8 mouse cellular contexts compared by ENCODE assay signal in genomic region chr14:21822795-21823374, GRCm38 (mm10). TPM values are rescaled to one million over a fixed set of nuclear protein-coding genes. Genes with fewer than 3 reads are reported as not detected.
A peak's percentile ranks its signal among the peaks of the same experiment; 100 is the strongest.
DNase-seq lines count a peak whose midpoint lies in the region; TF ChIP-seq lines count a peak whose summit lies in the region.

No protein-coding gene starts in this region.

- H3K4me3 ChIP-seq in hindbrain, embryonic 10.5 days = no peak overlapping the region

- WGBS in hindbrain, embryonic 10.5 days = 58% methylated on average over 7 of the region's 7 CpGs

- H3K27ac ChIP-seq in hindbrain, embryonic 10.5 days = peak overlapping the region; percentile 14; the same call in 1 of the 2 replicates

- no peaks in the 10 kb centered on the region for H3K27me3 ChIP-seq in hindbrain, embryonic 10.5 days (ENCODE audit: insufficient read depth, poor library complexity, severe bottlenecking)

- DNase-seq in 416B (ENCODE audit: low read depth) = peak; percentile 82
- peak; percentile 54 for DNase-seq in brain, embryonic 14.5 days (ENCODE audit: low read depth)
- DNase-seq in frontal cortex, postnatal 14 days (ENCODE audit: low spot score in 2 of 2) = peak; percentile 35 to 63
- DNase-seq in hindbrain, embryonic 10.5 days (ENCODE audit: low spot score) = no peak
- DNase-seq in layer of hippocampus, adult 9-10 months (ENCODE audit: low spot score) = peak; percentile 62
- peak; percentile 88 for DNase-seq in lung, adult 18-20 months
- DNase-seq in right cerebral cortex, postnatal 14 days = peak; percentile 70
- no peak for DNase-seq in thymus, adult 18-20 months

- no peak for TF ChIP-seq POLR2A in brain, embryonic 14.5 days (IDR thresholded peaks at IDR 0.05; ENCODE audit: borderline replicate concordance, extremely low read depth, insufficient read depth, insufficient read length, poor library complexity, severe bottlenecking)

- TF ChIP-seq CTCF in brain, embryonic 14.5 days (IDR thresholded peaks at IDR 0.05; ENCODE audit: borderline replicate concordance, extremely low read depth, insufficient read depth, insufficient read length) = no peak

- no peaks in the 10 kb centered on the region for H3K9me3 ChIP-seq in hindbrain, embryonic 10.5 days

- H3K36me3 ChIP-seq in hindbrain, embryonic 10.5 days = no peaks in the 10 kb centered on the region

- H3K4me1 ChIP-seq in hindbrain, embryonic 10.5 days (replicated peaks) = peaks cover 6% of the 10 kb centered on the region

RNA-seq across cellular contexts. Expression of gene Vdac2, which starts 2.2 kb away (rescaled TPM):
- polyA plus RNA-seq in brain, embryonic 14.5 days (2012; rRNA removed) = 140 and 150 TPM in 2 replicates
- 293 and 296 TPM in 2 replicates for polyA plus RNA-seq in hindbrain, embryonic 10.5 days (2016; fragmentation: Nextera tagmentation; extraction: Ambion mirVana)

RNA-seq across cellular contexts. Expression of gene Comtd1, which starts 25.9 kb away (rescaled TPM):
- 24.4 and 26.9 TPM in 2 replicates for polyA plus RNA-seq in brain, embryonic 14.5 days (2012; rRNA removed)
- polyA plus RNA-seq in hindbrain, embryonic 10.5 days (2016; fragmentation: Nextera tagmentation; extraction: Ambion mirVana) = 15.7 and 16.8 TPM in 2 replicates

Comparison
In these comparisons a context has a peak if more than half of its experiments do, and no peak if none do; other contexts are left out.
1. DNase-seq: peak in 416B (single experiment), brain, embryonic 14.5 days (single experiment), frontal cortex, postnatal 14 days (2 of 2), layer of hippocampus, adult 9-10 months (single experiment), lung, adult 18-20 months (2 of 2) and right cerebral cortex, postnatal 14 days (single experiment); none in hindbrain, embryonic 10.5 days (single experiment) and thymus, adult 18-20 months (0 of 2).